Mouse (Mus musculus) kidney, adult 2 months (tissue): ENCODE measurements around the gene Trim54.

Experiments used
- CTCF ChIP-seq: fragments of 200-500 bp; conservative IDR thresholded peaks from 2 replicates; pipeline ENCODE4 v1.5.1; 2011; ENCODE audit warnings: low read depth, mild to moderate bottlenecking, control low read depth, low read length, moderate library complexity, mixed read lengths; ENCODE audit not compliant: insufficient read depth, insufficient read length
- POLR2A ChIP-seq: fragments of 200-500 bp; IDR thresholded peaks from one replicate; pipeline ENCODE4 v1.6.1; 2011; ENCODE audit warnings: low read depth, low read length, control low read depth

DNA sequence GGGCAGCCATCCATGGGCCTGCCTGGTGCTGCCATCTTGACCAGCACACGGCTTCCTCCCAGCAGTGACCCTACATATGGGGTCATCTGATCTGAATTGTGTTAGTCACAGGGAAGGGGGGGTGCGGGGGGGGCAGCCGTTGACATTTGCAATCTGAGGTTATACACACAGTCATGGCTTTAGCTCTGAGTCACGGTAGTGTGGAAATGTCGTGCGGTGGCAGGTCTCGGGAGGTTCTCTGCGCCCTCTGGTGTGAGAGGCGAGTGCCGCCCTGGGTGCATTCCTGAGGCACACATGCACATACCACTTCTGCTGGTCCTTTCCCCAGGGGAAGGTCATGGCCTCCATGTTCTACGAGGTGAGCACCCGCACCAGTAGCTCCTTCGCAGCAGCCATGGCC, 40.2 kb upstream of the Trim54 start:
- TF ChIP-seq CTCF: no peak
- no peak for TF ChIP-seq POLR2A
